Mouse (Mus musculus): Measurements from ENCODE around the gene Pramef8. TPM values are rescaled to one million over a fixed set of nuclear protein-coding genes. Genes with fewer than 3 reads are reported as not detected.

Pramef8 gene
- polyA plus RNA-seq (2014; fragmentation: Nextera tagmentation; extraction: Ambion mirVana) = 7.5 and 17.7 TPM in 2 replicates

- under 1% methylated on average over 50 of the region's 50 CpGs for WGBS
- Histone ChIP-seq H3K9me3 (ENCODE audit: control insufficient read depth, low read length) (peaks cover 2% of the 10 kb centered on the region; the same call in 1 of the 2 replicates), H3K4me1 (ENCODE audit: control insufficient read depth, insufficient read depth, low read length) (0 out of 2 replicates have a peak, but pooled peaks cover 4% of the 10 kb centered on the region), H3K9ac (ENCODE audit: low read depth, low read length) (peak within 1 kb of the TSS; percentile 13; the same call in 1 of the 2 replicates), H3K36me3 (ENCODE audit: control insufficient read depth, insufficient read depth, low read length) (peaks cover 23% of the 10 kb centered on the region), H3K4me3 (ENCODE audit: low read length) (peak within 1 kb of the TSS; percentile 48), H3K27me3 (ENCODE audit: control insufficient read depth, insufficient read depth, low read length) (no peaks in the 10 kb centered on the region), H3K4me2 (replicated peaks; ENCODE audit: low read depth, low read length) (peak within 1 kb of the TSS; percentile 50), H3K27ac (ENCODE audit: low read depth, low read length) (peak within 1 kb of the TSS; percentile 73)
- peak; percentile 93 for ATAC-seq (ENCODE audit: low FRiP score, low TSS enrichment)
These were observed at the start of gene Pramef8 for GRCm38 (mm10) chr4:143412219-143413092. Pramef8 (plus strand) TSS chr4:143412426.

GRCm38 (mm10) chr4:143366415-143367041, 45.7 kb upstream of the Pramef8 start:
- H3K9ac ChIP-seq (ENCODE audit: low read depth, low read length) = no peak overlapping the region
- no peak overlapping the region for H3K27ac ChIP-seq (ENCODE audit: low read depth, low read length)
- no peak for ATAC-seq (ENCODE audit: low FRiP score, low TSS enrichment)
- no peaks in the 10 kb centered on the region for H3K27me3 ChIP-seq (ENCODE audit: control insufficient read depth, insufficient read depth, low read length)
- no peaks in the 10 kb centered on the region for H3K4me1 ChIP-seq (ENCODE audit: control insufficient read depth, insufficient read depth, low read length)
- WGBS = 47% methylated on average over 15 of the region's 15 CpGs
- H3K9me3 ChIP-seq (ENCODE audit: control insufficient read depth, low read length) = no peaks in the 10 kb centered on the region
- H3K4me2 ChIP-seq (replicated peaks; ENCODE audit: low read depth, low read length) = no peak overlapping the region
- H3K36me3 ChIP-seq (ENCODE audit: control insufficient read depth, insufficient read depth, low read length) = no peaks in the 10 kb centered on the region
- H3K4me3 ChIP-seq (ENCODE audit: low read length) = no peak overlapping the region

GRCm38 (mm10) chr4:143379480-143379879, 32.7 kb upstream of the Pramef8 start:
- 38% methylated on average over 7 of the region's 7 CpGs for WGBS

GRCm38 (mm10) chr4:143379931-143380715, 32.1 kb upstream of the Pramef8 start:
- H3K36me3 ChIP-seq (ENCODE audit: control insufficient read depth, insufficient read depth, low read length) = no peaks in the 10 kb centered on the region
- WGBS = 28% methylated on average over 15 of the region's 15 CpGs
- 0 out of 2 replicates have a peak, but pooled peaks have one; percentile 28 for ATAC-seq (ENCODE audit: low FRiP score, low TSS enrichment)
- H3K4me2 ChIP-seq (replicated peaks; ENCODE audit: low read depth, low read length) = no peak overlapping the region
- H3K4me1 ChIP-seq (ENCODE audit: control insufficient read depth, insufficient read depth, low read length) = no peaks in the 10 kb centered on the region
- H3K4me3 ChIP-seq (ENCODE audit: low read length) = no peak overlapping the region
- H3K27ac ChIP-seq (ENCODE audit: low read depth, low read length) = no peak overlapping the region
- H3K9me3 ChIP-seq (ENCODE audit: control insufficient read depth, low read length) = no peaks in the 10 kb centered on the region
- H3K9ac ChIP-seq (ENCODE audit: low read depth, low read length) = no peak overlapping the region
- H3K27me3 ChIP-seq (ENCODE audit: control insufficient read depth, insufficient read depth, low read length) = peaks cover 8% of the 10 kb centered on the region; the same call in 1 of the 2 replicates

More at GRCm38 (mm10) chr4:143379480-143379879, 32.7 kb upstream of the Pramef8 start:
- Histone ChIP-seq H3K36me3 (ENCODE audit: control insufficient read depth, insufficient read depth, low read length) (no peaks in the 10 kb centered on the region), H3K4me2 (replicated peaks; ENCODE audit: low read depth, low read length) (no peak overlapping the region), H3K9ac (ENCODE audit: low read depth, low read length) (no peak overlapping the region), H3K27ac (ENCODE audit: low read depth, low read length) (no peak overlapping the region), H3K9me3 (ENCODE audit: control insufficient read depth, low read length) (no peaks in the 10 kb centered on the region), H3K27me3 (ENCODE audit: control insufficient read depth, insufficient read depth, low read length) (peaks cover 8% of the 10 kb centered on the region; the same call in 1 of the 2 replicates), H3K4me1 (ENCODE audit: control insufficient read depth, insufficient read depth, low read length) (no peaks in the 10 kb centered on the region), H3K4me3 (ENCODE audit: low read length) (no peak overlapping the region)
- no peak for ATAC-seq (ENCODE audit: low FRiP score, low TSS enrichment)

GRCm38 (mm10) chr4:143380716-143381004, 31.6 kb upstream of the Pramef8 start:
- Histone ChIP-seq H3K36me3 (ENCODE audit: control insufficient read depth, insufficient read depth, low read length) (no peaks in the 10 kb centered on the region), H3K4me1 (ENCODE audit: control insufficient read depth, insufficient read depth, low read length) (no peaks in the 10 kb centered on the region), H3K27me3 (ENCODE audit: control insufficient read depth, insufficient read depth, low read length) (peaks cover 8% of the 10 kb centered on the region; the same call in 1 of the 2 replicates), H3K4me3 (ENCODE audit: low read length) (no peak overlapping the region), H3K9ac (ENCODE audit: low read depth, low read length) (no peak overlapping the region), H3K9me3 (ENCODE audit: control insufficient read depth, low read length) (no peaks in the 10 kb centered on the region), H3K27ac (ENCODE audit: low read depth, low read length) (no peak overlapping the region), H3K4me2 (replicated peaks; ENCODE audit: low read depth, low read length) (no peak overlapping the region)
- ATAC-seq (ENCODE audit: low FRiP score, low TSS enrichment) = no peak
- 0% methylated on average over 5 of the region's 5 CpGs for WGBS

GRCm38 (mm10) chr4:143382163-143382562, 30.1 kb upstream of the Pramef8 start:
- Histone ChIP-seq H3K4me2 (replicated peaks; ENCODE audit: low read depth, low read length) (no peak overlapping the region), H3K27ac (ENCODE audit: low read depth, low read length) (no peak overlapping the region), H3K27me3 (ENCODE audit: control insufficient read depth, insufficient read depth, low read length) (peaks cover 8% of the 10 kb centered on the region; the same call in 1 of the 2 replicates), H3K4me1 (ENCODE audit: control insufficient read depth, insufficient read depth, low read length) (no peaks in the 10 kb centered on the region), H3K4me3 (ENCODE audit: low read length) (no peak overlapping the region), H3K9me3 (ENCODE audit: control insufficient read depth, low read length) (no peaks in the 10 kb centered on the region), H3K9ac (ENCODE audit: low read depth, low read length) (no peak overlapping the region), H3K36me3 (ENCODE audit: control insufficient read depth, insufficient read depth, low read length) (no peaks in the 10 kb centered on the region)
- no peak for ATAC-seq (ENCODE audit: low FRiP score, low TSS enrichment)
- 80% methylated on average over 3 of the region's 3 CpGs for WGBS

- Histone ChIP-seq H3K27ac (ENCODE audit: low read depth, low read length) (no peak overlapping the region), H3K4me2 (replicated peaks; ENCODE audit: low read depth, low read length) (no peak overlapping the region), H3K4me3 (ENCODE audit: low read length) (no peak overlapping the region), H3K36me3 (ENCODE audit: control insufficient read depth, insufficient read depth, low read length) (no peaks in the 10 kb centered on the region), H3K9me3 (ENCODE audit: control insufficient read depth, low read length) (no peaks in the 10 kb centered on the region), H3K27me3 (ENCODE audit: control insufficient read depth, insufficient read depth, low read length) (peaks cover 8% of the 10 kb centered on the region; the same call in 1 of the 2 replicates), H3K9ac (ENCODE audit: low read depth, low read length) (no peak overlapping the region), H3K4me1 (ENCODE audit: control insufficient read depth, insufficient read depth, low read length) (no peaks in the 10 kb centered on the region)
- WGBS = 47% methylated on average over 4 of the region's 4 CpGs
- no peak for ATAC-seq (ENCODE audit: low FRiP score, low TSS enrichment)
These were observed 28.6 kb upstream of the Pramef8 start for GRCm38 (mm10) chr4:143383646-143384045.

- 8% methylated on average over 36 of the region's 43 CpGs for WGBS
- Histone ChIP-seq H3K27ac (ENCODE audit: low read depth, low read length) (no peak overlapping the region), H3K9ac (ENCODE audit: low read depth, low read length) (peak overlapping the region; percentile 57; the same call in 1 of the 2 replicates)
These were observed 23.1 kb upstream of the Pramef8 start for GRCm38 (mm10) chr4:143388955-143389702.

More at GRCm38 (mm10) chr4:143388955-143389702, 23.1 kb upstream of the Pramef8 start:
- Histone ChIP-seq H3K4me1 (ENCODE audit: control insufficient read depth, insufficient read depth, low read length) (no peaks in the 10 kb centered on the region), H3K27me3 (ENCODE audit: control insufficient read depth, insufficient read depth, low read length) (no peaks in the 10 kb centered on the region), H3K9me3 (ENCODE audit: control insufficient read depth, low read length) (no peaks in the 10 kb centered on the region), H3K36me3 (ENCODE audit: control insufficient read depth, insufficient read depth, low read length) (no peaks in the 10 kb centered on the region), H3K4me3 (ENCODE audit: low read length) (peak overlapping the region; percentile 35), H3K4me2 (replicated peaks; ENCODE audit: low read depth, low read length) (peak overlapping the region; percentile 45)
- peak; percentile 93 for ATAC-seq (ENCODE audit: low FRiP score, low TSS enrichment)
